Comparison of ENCODE assay signal across 9 mouse cellular contexts in genomic region chr11:97432015-97432414, GRCm38 (mm10). TPM values are rescaled to one million over a fixed set of nuclear protein-coding genes. Genes with fewer than 3 reads are reported as not detected.
DNase-seq lines count a peak whose midpoint lies in the region; ATAC-seq lines count a peak whose summit lies in the region.
"Had no signal": no experiment of that assay in that cellular context is flagged by ENCODE, and none has a peak within 500 bp of the region (broad histone marks: within the 10 kb centered on the region; RNA-seq: fewer than 3 reads in every experiment).

No protein-coding gene starts in this region.

- H3K4me2 ChIP-seq in heart, embryonic 15.5 days = no peak overlapping the region
- H3K4me2 ChIP-seq: lung, embryonic 15.5 days had no signal

- H3K9me3 ChIP-seq in heart, embryonic 15.5 days (replicated peaks) = no peaks in the 10 kb centered on the region
- H3K9me3 ChIP-seq: lung, embryonic 15.5 days had no signal

- no peak overlapping the region for H3K9ac ChIP-seq in heart, embryonic 15.5 days
- H3K9ac ChIP-seq: lung, embryonic 15.5 days had no signal

- H3K4me3 ChIP-seq in heart, embryonic 15.5 days = no peak overlapping the region
- H3K4me3 ChIP-seq: lung, embryonic 15.5 days had no signal

- ATAC-seq in heart, embryonic 15.5 days (replicated peaks; ENCODE audit: insufficient number of reproducible peaks, insufficient read depth, low FRiP score, low read depth) = no peak

- H3K27me3 ChIP-seq in heart, embryonic 15.5 days = no peaks in the 10 kb centered on the region
- H3K27me3 ChIP-seq: lung, embryonic 15.5 days had no signal

- 0 out of 2 replicates have a peak overlapping the region, but pooled peaks have one; percentile 10 for H3K27ac ChIP-seq in heart, embryonic 15.5 days
- H3K27ac ChIP-seq: lung, embryonic 15.5 days had no signal

- H3K36me3 ChIP-seq in heart, embryonic 15.5 days = no peaks in the 10 kb centered on the region
- H3K36me3 ChIP-seq: lung, embryonic 15.5 days had no signal

- DNase-seq in heart, adult 8-10 months (ENCODE audit: low spot score) = no peak
- peak; percentile 82 to 84 for DNase-seq in B cell, adult 2 months
- peak; percentile 50 for DNase-seq in adipocyte (ENCODE audit: low spot score)
- peak; percentile 65 for DNase-seq in embryo, embryonic 11 days
- peak; percentile 72 to 75 for DNase-seq in lung, adult 18-20 months
- DNase-seq in spleen, postnatal 36 days (ENCODE audit: low spot score in 2 of 2) = peak; percentile 52 to 73
- DNase-seq in layer of hippocampus, postnatal 14 days (ENCODE audit: low spot score in 2 of 2) = no peak

- H3K4me1 ChIP-seq in heart, embryonic 15.5 days (replicated peaks) = peaks cover 71% of the 10 kb centered on the region

- WGBS in heart, embryonic 15.5 days = 8% methylated on average over 3 of the region's 3 CpGs

RNA-seq across cellular contexts. Expression of gene Arhgap23, which starts 16.7 kb away (rescaled TPM):
- polyA plus RNA-seq in heart, embryonic 15.5 days (2015; fragmentation: Nextera tagmentation; extraction: Ambion mirVana) = 6.0 and 7.8 TPM in 2 replicates
- total RNA-seq in heart, adult 8-10 months (2022) = 10 to 100 TPM; 13.3 to 14.9 (median 14.0) TPM
- total RNA-seq in layer of hippocampus, postnatal 14 days (2021) = 10 to 100 TPM; 66.7 to 70.0 TPM

Comparison
In these comparisons a context has a peak if more than half of its experiments do, and no peak if none do; other contexts are left out.
1. DNase-seq: peak in B cell, adult 2 months (2 of 2), adipocyte (single experiment), embryo, embryonic 11 days (single experiment), lung, adult 18-20 months (2 of 2) and spleen, postnatal 36 days (2 of 2); none in heart, adult 8-10 months (single experiment) and layer of hippocampus, postnatal 14 days (0 of 2).
2. RNA of gene Arhgap23, which starts 16.7 kb away (total RNA-seq): 66.7 to 70.0 TPM in layer of hippocampus, postnatal 14 days; 13.3 to 14.9 TPM in heart, adult 8-10 months; every median in the first group is over 4 times any median in the second.